Mouse (Mus musculus) embryonic fibroblast, embryonic 13.5 days (primary cell): ENCODE results near the gene Uhmk1.

ENCODE experiments used
- CTCF ChIP-seq: IDR thresholded peaks from 2 replicates; pipeline ENCODE4 v1.5.1; 2011; ENCODE audit warnings: mild to moderate bottlenecking, control low read depth, low read length, moderate library complexity, borderline replicate concordance; ENCODE audit not compliant: insufficient read depth
- POLR2A ChIP-seq: IDR thresholded peaks from 2 replicates; pipeline ENCODE4 v1.6.1; 2011; ENCODE audit warnings: low read depth, mild to moderate bottlenecking, control low read depth, low read length, moderate library complexity

DNA sequence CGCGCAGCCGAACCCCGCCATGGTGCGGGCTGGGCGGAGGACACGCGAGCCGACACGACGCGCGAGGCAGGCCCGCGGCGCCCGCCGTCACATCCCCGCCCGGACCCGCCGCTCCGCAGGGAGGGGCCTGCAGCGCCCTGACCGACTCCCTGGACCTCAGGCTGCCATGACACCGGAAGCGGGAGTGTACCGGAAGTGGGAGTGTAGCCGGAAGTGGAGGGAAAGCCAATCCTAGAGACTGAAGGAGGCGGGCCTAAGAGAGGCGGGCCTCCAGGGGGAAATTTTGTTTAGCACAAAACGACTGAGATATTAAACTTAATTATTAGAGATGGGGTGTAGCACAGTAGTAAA, 40.3 kb upstream of the Uhmk1 start:
- TF ChIP-seq CTCF: no peak
- peak; percentile 81 for TF ChIP-seq POLR2A
